Mouse (Mus musculus): ENCODE data around the gene BC005624. TPM values are rescaled to one million over a fixed set of nuclear protein-coding genes. Genes with fewer than 3 reads are reported as not detected.
"Not testable (repeated sequence)": the region's sequence is repeated elsewhere in the genome, so short reads cannot be mapped to it uniquely, and the experiment has no call there.

The BC005624 gene
- polyA plus RNA-seq, 1 experiment from 2014 or later = 41.0 TPM

- DNase-seq (ENCODE audit: low spot score) = no peak
- peak overlapping the region; percentile 71 for H3K4me3 ChIP-seq (ENCODE audit: low read depth, low read length)
- peaks cover 13% of the 10 kb centered on the region for H3K4me1 ChIP-seq (ENCODE audit: insufficient read depth, low read depth, low read length)
- H3K9me3 ChIP-seq (ENCODE audit: low read length) = no peaks in the 10 kb centered on the region
- WGBS = 21% methylated on average over 5 of the region's 5 CpGs
- H3K9ac ChIP-seq (replicated peaks; ENCODE audit: low read depth) = peak overlapping the region; percentile 75; the same call in 1 of the 2 replicates
- peaks cover 13% of the 10 kb centered on the region; the same call in 1 of the 2 replicates for H3K36me3 ChIP-seq (ENCODE audit: insufficient read depth, low read length)
- peak overlapping the region; percentile 85; the same call in 1 of the 2 replicates for H3K27ac ChIP-seq (ENCODE audit: low read length)
- no peak for ATAC-seq
- H3K27me3 ChIP-seq (replicated peaks; ENCODE audit: insufficient read depth, low read length) = no peaks in the 10 kb centered on the region
- peak overlapping the region; percentile 95 for H3K4me2 ChIP-seq (replicated peaks; ENCODE audit: low read depth, low read length)
- TF ChIP-seq CTCF (IDR thresholded peaks at IDR 0.05) = no peak
- TF ChIP-seq EP300 (IDR thresholded peaks at IDR 0.05) = no peak
These were observed 29.6 kb downstream of the BC005624 start for GRCm38 (mm10) chr2:30952457-30952823.

GRCm38 (mm10) chr2:30942603-30943011 lies 39.4 kb downstream of the BC005624 start:
- Histone ChIP-seq H3K27ac (ENCODE audit: low read length) (no peak overlapping the region), H3K9ac (replicated peaks; ENCODE audit: low read depth) (no peak overlapping the region), H3K4me2 (replicated peaks; ENCODE audit: low read depth, low read length) (peak overlapping the region; percentile 52)

GRCm38 (mm10) chr2:30942116-30942515 lies 39.9 kb downstream of the BC005624 start:
- not testable (repeated sequence) for DNase-seq (ENCODE audit: low spot score); H3K27me3 ChIP-seq (replicated peaks; ENCODE audit: insufficient read depth, low read length); H3K4me3 ChIP-seq (ENCODE audit: low read depth, low read length); H3K9ac ChIP-seq (replicated peaks; ENCODE audit: low read depth); H3K4me1 ChIP-seq (ENCODE audit: insufficient read depth, low read depth, low read length); ATAC-seq; H3K9me3 ChIP-seq (ENCODE audit: low read length); H3K27ac ChIP-seq (ENCODE audit: low read length); H3K4me2 ChIP-seq (replicated peaks; ENCODE audit: low read depth, low read length); H3K36me3 ChIP-seq (ENCODE audit: insufficient read depth, low read length)
- peak; percentile 28; the same call in 1 of the 2 replicates for TF ChIP-seq CTCF (IDR thresholded peaks at IDR 0.05)
- WGBS = 34% methylated on average over 7 of the region's 7 CpGs

More at GRCm38 (mm10) chr2:30942603-30943011, 39.4 kb downstream of the BC005624 start:
- no peak for TF ChIP-seq EP300 (IDR thresholded peaks at IDR 0.05)
- peak; percentile 95 for TF ChIP-seq CTCF (IDR thresholded peaks at IDR 0.05)
- ATAC-seq (peak; percentile 86), DNase-seq (ENCODE audit: low spot score) (peak; percentile 95)
- WGBS = 17% methylated on average over 16 of the region's 16 CpGs
- Histone ChIP-seq H3K4me1 (ENCODE audit: insufficient read depth, low read depth, low read length) (no peaks in the 10 kb centered on the region), H3K9me3 (ENCODE audit: low read length) (no peaks in the 10 kb centered on the region), H3K27me3 (replicated peaks; ENCODE audit: insufficient read depth, low read length) (no peaks in the 10 kb centered on the region), H3K36me3 (ENCODE audit: insufficient read depth, low read length) (no peaks in the 10 kb centered on the region), H3K4me3 (ENCODE audit: low read depth, low read length) (peak overlapping the region; percentile 40)

DNA sequence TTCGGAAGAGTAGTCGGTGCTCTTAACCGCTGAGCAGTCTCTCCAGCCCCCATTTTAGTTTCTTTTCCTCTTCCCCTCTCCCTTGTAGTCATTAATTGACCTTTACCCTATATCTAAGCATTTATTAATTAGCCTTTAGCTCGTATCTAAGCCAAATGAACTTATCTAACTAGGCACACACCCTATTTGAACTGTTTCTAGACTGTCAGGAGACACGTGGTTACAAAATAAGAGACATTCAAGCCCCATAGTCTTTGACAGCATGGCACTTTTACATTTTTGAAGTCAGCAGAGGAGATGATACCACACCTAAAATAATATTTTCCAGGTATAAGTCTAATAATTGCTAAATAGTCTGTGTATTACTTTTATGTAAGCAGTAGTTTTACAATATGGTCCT lies 40.4 kb downstream of the BC005624 start:
- no peaks in the 10 kb centered on the region for H3K36me3 ChIP-seq (ENCODE audit: insufficient read depth, low read length)
- no peaks in the 10 kb centered on the region for H3K4me1 ChIP-seq (ENCODE audit: insufficient read depth, low read depth, low read length)
- ATAC-seq (no peak), DNase-seq (ENCODE audit: low spot score) (no peak)
- no peaks in the 10 kb centered on the region for H3K9me3 ChIP-seq (ENCODE audit: low read length)
- no peaks in the 10 kb centered on the region for H3K27me3 ChIP-seq (replicated peaks; ENCODE audit: insufficient read depth, low read length)
- no peak overlapping the region for H3K4me3 ChIP-seq (ENCODE audit: low read depth, low read length)
- no peak overlapping the region for H3K9ac ChIP-seq (replicated peaks; ENCODE audit: low read depth)
- WGBS = 81% methylated on average over 5 of the region's 5 CpGs
- no peak overlapping the region for H3K4me2 ChIP-seq (replicated peaks; ENCODE audit: low read depth, low read length)
- no peak for TF ChIP-seq CTCF (IDR thresholded peaks at IDR 0.05)
- no peak for TF ChIP-seq EP300 (IDR thresholded peaks at IDR 0.05)
- H3K27ac ChIP-seq (ENCODE audit: low read length) = no peak overlapping the region

- Histone ChIP-seq H3K9ac (replicated peaks; ENCODE audit: low read depth) (no peak overlapping the region), H3K27me3 (replicated peaks; ENCODE audit: insufficient read depth, low read length) (no peaks in the 10 kb centered on the region), H3K4me1 (ENCODE audit: insufficient read depth, low read depth, low read length) (no peaks in the 10 kb centered on the region), H3K4me2 (replicated peaks; ENCODE audit: low read depth, low read length) (no peak overlapping the region), H3K4me3 (ENCODE audit: low read depth, low read length) (no peak overlapping the region), H3K9me3 (ENCODE audit: low read length) (no peaks in the 10 kb centered on the region), H3K27ac (ENCODE audit: low read length) (no peak overlapping the region), H3K36me3 (ENCODE audit: insufficient read depth, low read length) (no peaks in the 10 kb centered on the region)
- 34% methylated on average over 4 of the region's 4 CpGs for WGBS
- no peak for DNase-seq (ENCODE audit: low spot score)
- TF ChIP-seq EP300 (IDR thresholded peaks at IDR 0.05) (no peak), CTCF (IDR thresholded peaks at IDR 0.05) (no peak)
- no peak for ATAC-seq
These were observed 43.4 kb downstream of the BC005624 start for GRCm38 (mm10) chr2:30938574-30938991.

DNA sequence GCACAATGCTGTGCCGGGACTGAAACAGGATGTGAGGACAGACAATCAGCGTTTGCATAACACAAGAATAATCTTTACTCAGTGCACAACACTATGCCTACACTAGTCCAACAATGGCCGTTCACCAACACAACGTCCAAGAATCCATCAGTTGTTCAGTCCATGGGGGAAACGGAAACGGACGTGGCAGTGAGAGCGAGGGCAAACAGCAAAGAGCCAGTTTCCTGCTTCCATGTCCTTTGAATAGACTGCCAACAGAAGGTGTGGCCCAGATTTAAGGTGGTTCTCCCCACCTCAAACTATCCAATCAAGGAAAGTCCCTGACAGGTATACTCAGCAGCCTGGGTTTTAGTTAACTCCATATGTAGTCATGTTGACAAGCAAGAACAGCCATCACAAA lies 44.3 kb downstream of the BC005624 start:
- no peak overlapping the region for H3K9ac ChIP-seq (replicated peaks; ENCODE audit: low read depth)
- H3K27me3 ChIP-seq (replicated peaks; ENCODE audit: insufficient read depth, low read length) = no peaks in the 10 kb centered on the region
- no peaks in the 10 kb centered on the region for H3K36me3 ChIP-seq (ENCODE audit: insufficient read depth, low read length)
- no peak for TF ChIP-seq CTCF (IDR thresholded peaks at IDR 0.05)
- no peak for TF ChIP-seq EP300 (IDR thresholded peaks at IDR 0.05)
- no peaks in the 10 kb centered on the region for H3K9me3 ChIP-seq (ENCODE audit: low read length)
- H3K4me3 ChIP-seq (ENCODE audit: low read depth, low read length) = no peak overlapping the region
- no peaks in the 10 kb centered on the region for H3K4me1 ChIP-seq (ENCODE audit: insufficient read depth, low read depth, low read length)
- DNase-seq (ENCODE audit: low spot score) (no peak), ATAC-seq (peak; percentile 51)
- 42% methylated on average over 8 of the region's 8 CpGs for WGBS
- no peak overlapping the region for H3K4me2 ChIP-seq (replicated peaks; ENCODE audit: low read depth, low read length)
- H3K27ac ChIP-seq (ENCODE audit: low read length) = no peak overlapping the region

- WGBS = 70% methylated on average over 3 of the region's 3 CpGs
- Histone ChIP-seq H3K9ac (replicated peaks; ENCODE audit: low read depth) (no peak overlapping the region), H3K27ac (ENCODE audit: low read length) (no peak overlapping the region), H3K9me3 (ENCODE audit: low read length) (no peaks in the 10 kb centered on the region), H3K36me3 (ENCODE audit: insufficient read depth, low read length) (no peaks in the 10 kb centered on the region), H3K4me2 (replicated peaks; ENCODE audit: low read depth, low read length) (no peak overlapping the region), H3K4me3 (ENCODE audit: low read depth, low read length) (no peak overlapping the region), H3K27me3 (replicated peaks; ENCODE audit: insufficient read depth, low read length) (no peaks in the 10 kb centered on the region), H3K4me1 (ENCODE audit: insufficient read depth, low read depth, low read length) (no peaks in the 10 kb centered on the region)
- TF ChIP-seq CTCF (IDR thresholded peaks at IDR 0.05) (no peak), EP300 (IDR thresholded peaks at IDR 0.05) (no peak)
- DNase-seq (ENCODE audit: low spot score) (no peak), ATAC-seq (no peak)
These were observed 45.2 kb downstream of the BC005624 start for GRCm38 (mm10) chr2:30936808-30937207.

All from lung, postnatal 0 days (tissue).